Mouse (Mus musculus) heart, embryonic 10.5 days (tissue): ENCODE results near the gene Tcea3. TPM values are rescaled to one million over a fixed set of nuclear protein-coding genes. Genes with fewer than 3 reads are reported as not detected.

Experiments
- DNase-seq: peaks from one replicate; pipeline ENCODE4 v3.0.0-alpha.2; 2017; ENCODE audit warnings: low spot score
- H3K27ac ChIP-seq: fragments of 300-500 bp; sonication (generic); 2 replicates; pipeline ENCODE4 v1.5.1; 2016; ENCODE audit warnings: mild to moderate bottlenecking
- H3K27me3 ChIP-seq: fragments of 300-500 bp; sonication (generic); 2 replicates; pipeline ENCODE4 v1.6.1; 2016; ENCODE audit warnings: mild to moderate bottlenecking; ENCODE audit not compliant: poor library complexity, insufficient read depth, severe bottlenecking
- H3K36me3 ChIP-seq: fragments of 300-500 bp; sonication (generic); 2 replicates; pipeline ENCODE4 v1.6.1; 2016; ENCODE audit warnings: mild to moderate bottlenecking, moderate library complexity
- H3K4me1 ChIP-seq: fragments of 300-500 bp; sonication (generic); 2 replicates; pipeline ENCODE4 v1.6.1; 2016; ENCODE audit warnings: mild to moderate bottlenecking
- H3K4me3 ChIP-seq: fragments of 300-500 bp; sonication (generic); 2 replicates; pipeline ENCODE4 v1.5.1; 2016; ENCODE audit warnings: mild to moderate bottlenecking, moderate library complexity
- H3K9me3 ChIP-seq: fragments of 300-500 bp; sonication (generic); 2 replicates; pipeline ENCODE4 v1.6.1; 2016; ENCODE audit warnings: mild to moderate bottlenecking, moderate library complexity
- WGBS: fragments of 180-500 bp; shearing (Covaris S2); methylation state at CpG from one replicate; pipeline ENCODE4 v1.1.7; 2016; 5-methylcytosine and 5-hydroxymethylcytosine counted together
- polyA plus RNA-seq: library from polyadenylated mRNA; unstranded; fragments of >200 nt; fragmentation: Nextera tagmentation; extraction: Ambion mirVana; gene quantifications from 2 replicates; pipeline ENCODE4 v1.2.1, GENCODE M21; 2016

Gene Tcea3
- polyA plus RNA-seq, 1 experiment from 2014 or later = 35.6 TPM

DNA sequence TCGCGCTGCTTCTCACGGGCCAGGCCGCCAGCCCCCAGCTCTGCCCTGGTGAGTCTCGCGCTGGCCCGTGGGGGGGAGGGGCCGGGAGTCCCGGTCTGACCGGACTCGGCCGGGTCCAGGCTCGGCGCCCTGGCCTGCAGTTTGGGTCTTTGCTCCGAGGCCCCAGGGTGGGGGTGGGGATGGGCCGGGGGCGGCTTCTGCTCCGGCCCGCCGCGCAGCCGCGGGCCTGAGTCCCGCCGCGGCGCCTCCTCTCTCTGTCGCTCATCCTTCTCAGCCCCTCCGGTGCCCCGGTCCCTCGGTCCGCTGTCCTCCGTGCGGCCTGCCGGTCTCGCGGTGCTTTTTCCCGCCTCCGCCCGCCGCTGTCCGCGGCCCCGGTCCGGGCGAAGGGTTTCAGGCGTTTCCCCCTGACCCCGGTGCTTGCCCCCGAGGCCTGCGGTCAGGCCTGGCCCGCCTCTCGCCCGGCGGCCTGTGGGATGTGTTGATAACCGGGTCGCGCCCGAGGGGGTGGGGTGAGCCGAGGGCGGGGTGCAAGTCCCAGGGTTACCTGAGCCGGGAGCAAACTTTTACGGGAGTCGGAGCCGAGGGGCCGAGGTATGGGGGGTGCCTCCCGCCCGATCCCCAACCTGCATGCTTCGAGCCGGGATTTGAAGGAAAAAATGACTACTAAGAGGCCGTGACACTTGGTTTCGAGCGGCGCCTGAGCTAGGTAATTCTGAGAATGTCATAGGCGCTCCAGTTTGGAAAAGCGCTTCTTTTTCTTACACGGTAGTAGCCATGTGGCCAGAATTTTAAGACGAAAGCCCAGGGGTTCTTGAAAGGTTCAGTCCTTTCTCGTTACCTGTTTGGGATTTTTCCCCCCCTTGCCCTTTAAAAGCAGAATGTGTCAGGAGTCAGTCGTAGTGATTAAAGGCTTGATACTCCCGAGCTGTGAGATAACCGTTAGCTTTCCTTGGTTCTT, 63.8 kb downstream of the Tcea3 start:
- H3K27me3 ChIP-seq = no peaks in the 10 kb centered on the region
- WGBS = under 1% methylated on average over 79 of the region's 81 CpGs
- DNase-seq = peak; percentile 89
- H3K9me3 ChIP-seq = no peaks in the 10 kb centered on the region
- peak overlapping the region; percentile 99 for H3K27ac ChIP-seq
- H3K4me3 ChIP-seq = peak overlapping the region; percentile 100
- peaks cover 2% of the 10 kb centered on the region; the same call in 1 of the 2 replicates for H3K36me3 ChIP-seq
- peaks cover 42% of the 10 kb centered on the region for H3K4me1 ChIP-seq

DNA sequence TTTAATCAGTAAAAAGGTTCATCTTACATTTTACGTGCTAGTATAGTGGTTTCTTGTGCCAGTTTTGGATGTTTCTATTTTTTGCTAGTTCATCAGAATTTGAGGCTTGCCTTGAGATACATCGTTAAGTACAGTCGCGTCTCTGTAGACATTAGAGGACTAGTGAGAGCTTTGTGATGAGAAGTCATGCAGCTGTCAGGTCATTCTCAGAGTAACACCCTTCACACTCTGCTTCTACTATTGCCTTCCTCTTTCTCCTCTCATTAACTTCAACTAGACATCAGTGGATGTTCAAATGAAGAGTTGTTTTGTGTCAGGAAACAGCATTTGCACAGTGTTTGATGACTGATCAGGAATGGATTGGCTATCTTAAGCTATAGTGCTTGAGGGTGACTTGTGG, 65.1 kb downstream of the Tcea3 start:
- Histone ChIP-seq H3K4me1 (peaks cover 42% of the 10 kb centered on the region), H3K27ac (peak overlapping the region; percentile 10; the same call in 1 of the 2 replicates), H3K4me3 (peak overlapping the region; percentile 100), H3K27me3 (no peaks in the 10 kb centered on the region), H3K9me3 (no peaks in the 10 kb centered on the region), H3K36me3 (peaks cover 14% of the 10 kb centered on the region)
- 38% methylated on average over 4 of the region's 4 CpGs for WGBS
- no peak for DNase-seq

DNA sequence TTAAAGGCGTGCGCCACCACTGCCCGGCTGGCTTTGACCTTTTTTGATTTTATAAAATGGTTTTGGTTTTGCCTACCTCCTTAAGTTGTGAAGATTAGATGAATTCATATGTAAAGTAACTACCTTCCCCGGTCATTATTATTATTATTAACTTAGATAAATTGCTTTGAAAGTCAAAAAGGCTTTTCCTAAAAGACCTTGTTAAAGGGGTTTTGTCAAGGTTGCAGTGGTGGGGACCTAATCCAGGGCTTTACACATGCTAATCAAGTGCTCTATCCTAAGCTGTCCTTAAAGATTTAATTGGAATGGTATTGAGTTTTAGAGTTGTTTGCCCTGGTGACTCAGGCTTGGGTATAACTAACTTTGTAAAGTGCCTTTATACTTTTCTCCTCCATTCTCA, 70.1 kb downstream of the Tcea3 start:
- no peak for DNase-seq
- H3K36me3 ChIP-seq = peaks cover 61% of the 10 kb centered on the region
- 92% methylated on average over 4 of the region's 4 CpGs for WGBS

DNA sequence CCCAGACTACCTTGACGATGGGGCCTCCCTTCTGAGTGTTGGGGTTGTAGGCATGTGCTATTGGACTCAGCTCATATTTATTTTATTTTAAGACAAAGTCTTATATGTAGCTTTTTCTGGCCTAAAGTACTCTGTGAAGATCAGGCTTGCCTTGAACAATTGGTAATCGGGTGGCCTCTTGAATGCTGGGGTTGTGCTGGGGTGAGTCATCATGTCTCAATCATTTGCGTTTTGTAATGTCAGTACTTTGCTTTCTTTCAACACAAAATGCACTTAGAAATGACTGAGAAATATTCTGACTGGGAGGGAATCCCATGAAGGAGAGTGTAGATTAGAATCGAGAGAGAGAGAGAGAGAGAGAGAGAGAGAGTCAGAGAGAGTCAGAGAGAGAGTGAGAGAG, 72.5 kb downstream of the Tcea3 start:
- Histone ChIP-seq H3K36me3 (peaks cover 80% of the 10 kb centered on the region), H3K4me1 (no peaks in the 10 kb centered on the region), H3K27me3 (no peaks in the 10 kb centered on the region), H3K4me3 (no peak overlapping the region), H3K27ac (no peak overlapping the region), H3K9me3 (no peaks in the 10 kb centered on the region)
- DNase-seq = no peak
- WGBS = 79% methylated on average over 4 of the region's 4 CpGs

More for the DNA sequence above, 70.1 kb downstream of the Tcea3 start:
- H3K9me3 ChIP-seq = no peaks in the 10 kb centered on the region
- H3K4me3 ChIP-seq = no peak overlapping the region
- peaks cover 18% of the 10 kb centered on the region for H3K4me1 ChIP-seq
- H3K27me3 ChIP-seq = no peaks in the 10 kb centered on the region
- no peak overlapping the region for H3K27ac ChIP-seq

DNA sequence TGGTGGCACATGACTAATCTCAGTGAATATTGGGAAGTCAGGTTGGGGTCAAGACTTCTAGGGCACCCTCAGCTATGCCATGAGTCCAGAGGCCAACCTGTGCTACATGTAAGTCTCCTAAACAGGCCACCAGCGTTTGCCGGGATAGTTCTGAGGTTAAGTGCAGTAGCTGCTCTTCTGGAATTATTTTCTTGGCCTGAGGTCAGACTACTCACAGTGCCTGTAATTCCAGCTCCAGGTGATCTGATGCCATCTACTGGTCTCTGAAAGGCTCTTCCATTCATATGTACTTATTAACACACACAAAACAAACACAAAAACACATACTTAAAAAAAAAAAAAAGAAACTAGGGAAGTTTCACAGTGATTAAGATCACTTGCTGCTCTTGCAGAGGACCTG, 76.7 kb downstream of the Tcea3 start:
- DNase-seq = no peak

More for the DNA sequence above, 76.7 kb downstream of the Tcea3 start:
- Histone ChIP-seq H3K36me3 (peaks cover 74% of the 10 kb centered on the region), H3K9me3 (no peaks in the 10 kb centered on the region), H3K4me3 (no peak overlapping the region), H3K27ac (no peak overlapping the region), H3K27me3 (no peaks in the 10 kb centered on the region), H3K4me1 (no peaks in the 10 kb centered on the region)
- 76% methylated on average over 2 of the region's 2 CpGs for WGBS

Other genes with a start within 250 kb of the Tcea3 start
- gene Eloa, start 226.0 kb upstream of the Tcea3 start, polyA plus RNA-seq = 35.6 and 36.1 TPM in 2 replicates
- 336 and 390 TPM in 2 replicates for gene Rpl11, start 194.3 kb upstream of the Tcea3 start, polyA plus RNA-seq
- 324 and 492 TPM in 2 replicates for gene Id3, start 104.2 kb upstream of the Tcea3 start, polyA plus RNA-seq
- 6.3 and 6.6 TPM in 2 replicates for gene E2f2, start 75.3 kb upstream of the Tcea3 start, polyA plus RNA-seq
- 3.4 and 3.7 TPM in 2 replicates for gene Asap3, start 41.4 kb upstream of the Tcea3 start, polyA plus RNA-seq
- 14.6 and 18.7 TPM in 2 replicates for gene Zfp46, start 37.0 kb downstream of the Tcea3 start, polyA plus RNA-seq
- 126 and 148 TPM in 2 replicates for gene Hnrnpr, start 63.2 kb downstream of the Tcea3 start, polyA plus RNA-seq
- gene Htr1d, start 175.8 kb downstream of the Tcea3 start, polyA plus RNA-seq = 0.05 and 0.19 TPM in 2 replicates
- 0.18 TPM in 1 of 2 replicates, not detected in the other for gene 6030445D17Rik, start 214.5 kb downstream of the Tcea3 start, polyA plus RNA-seq
- 96.4 and 126 TPM in 2 replicates for gene Luzp1, start 222.0 kb downstream of the Tcea3 start, polyA plus RNA-seq